Mouse (Mus musculus) gastrocnemius, adult 2 months (tissue): Measurements from ENCODE around the gene March10. TPM values are rescaled to one million over a fixed set of nuclear protein-coding genes. Genes with fewer than 3 reads are reported as not detected.

Experiments used
- DNase-seq: peaks from one replicate; pipeline ENCODE4 v3.0.0; 2022
- H3K27ac ChIP-seq: fragments of 200-600 bp; 2 replicates; pipeline ENCODE4 v1.8.1; 2022; ENCODE audit warnings: mild to moderate bottlenecking
- H3K4me3 ChIP-seq: fragments of 200-600 bp; 2 replicates; pipeline ENCODE4 v1.8.1; 2022; ENCODE audit warnings: mild to moderate bottlenecking, moderate library complexity
- CTCF ChIP-seq: fragments of 200-600 bp; IDR thresholded peaks from 2 replicates; pipeline ENCODE4 v1.8.1; 2022; ENCODE audit warnings: antibody characterized with exemption, mild to moderate bottlenecking, moderate library complexity
- intact Hi-C: fragments of 180-260 bp; cut with DNase I; formaldehyde crosslinking; loops from one replicate; pipeline ENCODE4 v1.15.1; 2025
- total RNA-seq, 2 experiments: library from RNA; stranded (reverse); gene quantifications; 2 replicates each; pipeline ENCODE4 v1.2.3; 2021

The March10 gene
- total RNA-seq, 2 experiments from 2014 or later = not detected

DNA sequence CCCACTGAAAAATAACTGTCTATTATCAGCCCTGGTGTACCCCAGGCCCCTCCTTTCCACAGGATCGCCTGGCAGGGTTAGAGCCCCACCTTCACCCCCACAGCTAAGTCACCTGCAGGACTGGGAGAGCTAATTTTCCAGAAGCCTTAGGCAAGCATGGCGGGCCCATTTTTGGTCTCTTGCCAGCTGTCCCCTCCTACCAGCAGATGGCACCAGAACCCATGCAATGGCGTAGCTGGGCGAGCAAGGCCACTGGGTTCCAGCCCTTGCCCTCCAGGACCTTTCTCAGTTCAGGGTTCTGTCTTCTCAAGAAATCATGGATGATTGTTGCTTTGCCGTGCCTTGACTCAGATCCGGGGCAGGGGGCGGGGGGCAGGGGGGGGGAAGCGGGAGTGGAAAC, 124.1 kb downstream of the March10 start:
- intact Hi-C loops = loop anchor here (5.0 kb wide), 1 partner anchor 50 kb away; no protein-coding TSS in a partner anchor
- peak; percentile 64 for TF ChIP-seq CTCF
- DNase-seq = peak; percentile 75
- Histone ChIP-seq H3K27ac (no peak overlapping the region), H3K4me3 (no peak overlapping the region)

DNA sequence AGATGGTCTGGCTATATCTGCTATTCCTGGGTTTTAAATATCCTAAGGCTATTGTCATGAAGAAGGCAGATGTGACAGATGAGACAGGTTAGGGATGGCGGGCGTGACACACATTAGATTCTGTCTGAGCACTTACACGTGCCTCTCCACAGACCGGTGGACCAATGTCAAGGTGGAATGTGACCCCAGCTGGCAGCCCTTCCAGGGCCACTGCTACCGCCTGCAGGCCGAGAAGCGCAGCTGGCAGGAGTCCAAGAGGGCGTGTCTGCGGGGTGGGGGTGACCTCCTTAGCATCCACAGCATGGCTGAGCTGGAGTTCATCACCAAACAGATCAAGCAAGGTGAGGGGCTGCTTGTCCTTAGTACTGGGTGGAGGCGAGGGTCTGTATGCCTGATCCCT, 124.8 kb downstream of the March10 start:
- TF ChIP-seq CTCF = peak; percentile 37; the same call in 1 of the 2 replicates
- peak; percentile 92 for DNase-seq
- no peak overlapping the region for H3K4me3 ChIP-seq
- intact Hi-C loops = loop anchor here (5.0 kb wide), 1 partner anchor 49 kb away; no protein-coding TSS in a partner anchor
- H3K27ac ChIP-seq = no peak overlapping the region

GRCm38 (mm10) chr11:105331129-105331528, 125.4 kb downstream of the March10 start:
- TF ChIP-seq CTCF = no peak
- H3K27ac ChIP-seq = no peak overlapping the region
- intact Hi-C loops = loop anchor here (5.0 kb wide), 1 partner anchor 49 kb away; no protein-coding TSS in a partner anchor
- DNase-seq = no peak
- no peak overlapping the region for H3K4me3 ChIP-seq

DNA sequence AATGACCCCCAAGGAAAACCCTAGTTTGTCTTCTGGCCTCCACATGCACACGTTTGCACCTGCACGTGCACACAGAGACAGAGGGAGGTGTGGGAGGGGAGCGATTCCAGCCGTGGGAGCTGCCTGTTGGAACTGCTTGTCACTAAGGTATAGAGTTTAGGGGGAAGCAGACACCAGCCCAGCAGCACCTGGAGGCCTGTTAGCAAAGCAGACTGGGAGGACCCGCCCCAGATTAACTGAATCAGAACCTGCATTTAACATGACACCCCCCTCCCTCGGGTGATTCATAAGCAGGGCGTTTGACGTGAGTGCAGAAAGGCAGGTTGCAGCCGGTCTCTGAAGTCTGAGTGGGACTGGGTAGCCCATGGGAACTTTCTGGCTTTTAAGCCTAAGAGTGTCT, 126.6 kb downstream of the March10 start:
- no peak overlapping the region for H3K27ac ChIP-seq
- DNase-seq = no peak
- TF ChIP-seq CTCF = no peak
- no peak overlapping the region for H3K4me3 ChIP-seq
- intact Hi-C loops = loop anchor here (5.0 kb wide), 1 partner anchor 48 kb away; no protein-coding TSS in a partner anchor

DNA sequence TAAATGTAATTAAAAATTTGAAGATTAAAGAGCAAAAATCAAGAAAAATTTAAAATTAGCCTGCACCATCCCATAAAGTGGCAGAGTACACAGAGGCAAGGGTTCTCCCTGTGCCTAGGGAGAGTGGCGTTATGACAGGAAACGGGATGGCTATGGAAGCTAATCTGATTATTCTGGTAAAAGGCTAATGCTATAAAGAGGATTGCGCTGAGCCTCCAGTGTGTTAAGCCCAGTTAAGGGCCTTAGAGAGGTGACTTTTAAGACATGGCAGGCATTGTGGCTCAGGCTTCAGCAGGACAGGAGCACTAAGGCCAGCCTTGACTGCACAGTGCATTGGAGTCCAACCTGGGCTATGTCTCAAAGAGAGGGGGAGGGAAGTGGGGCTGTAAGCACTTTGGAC, 129.4 kb downstream of the March10 start:
- no peak overlapping the region for H3K27ac ChIP-seq
- intact Hi-C loops = no loop called here
- DNase-seq = no peak
- H3K4me3 ChIP-seq = no peak overlapping the region
- no peak for TF ChIP-seq CTCF

- H3K4me3 ChIP-seq = no peak overlapping the region
- TF ChIP-seq CTCF = no peak
- no peak for DNase-seq
- intact Hi-C loops = no loop called here
- no peak overlapping the region for H3K27ac ChIP-seq
These were observed 133.0 kb downstream of the March10 start for GRCm38 (mm10) chr11:105323530-105323929.

DNA sequence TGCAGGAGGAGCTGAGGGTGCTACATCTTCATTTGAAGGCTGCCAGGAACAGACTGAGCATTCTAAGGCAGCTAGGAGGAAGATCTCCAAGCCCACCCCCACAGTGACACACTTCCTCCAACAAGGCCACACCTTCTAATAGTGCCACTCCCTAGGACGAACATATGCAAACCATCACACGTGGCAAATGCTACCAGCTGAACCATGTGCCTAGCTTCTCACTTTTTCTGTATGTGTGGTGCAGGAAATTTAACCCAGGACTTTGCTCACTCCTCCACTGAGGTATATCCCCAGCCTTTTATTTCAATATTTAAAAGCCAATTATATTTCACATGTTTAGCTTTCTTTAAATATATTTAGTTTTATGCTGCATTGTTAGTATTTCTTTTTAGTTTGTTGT, 135.4 kb downstream of the March10 start:
- H3K4me3 ChIP-seq = no peak overlapping the region
- no peak overlapping the region for H3K27ac ChIP-seq
- intact Hi-C loops = no loop called here
- no peak for DNase-seq
- TF ChIP-seq CTCF = no peak

- no peak for TF ChIP-seq CTCF
- intact Hi-C loops = no loop called here
- DNase-seq = no peak
These were observed 138.8 kb downstream of the March10 start for GRCm38 (mm10) chr11:105317769-105318168.

DNA sequence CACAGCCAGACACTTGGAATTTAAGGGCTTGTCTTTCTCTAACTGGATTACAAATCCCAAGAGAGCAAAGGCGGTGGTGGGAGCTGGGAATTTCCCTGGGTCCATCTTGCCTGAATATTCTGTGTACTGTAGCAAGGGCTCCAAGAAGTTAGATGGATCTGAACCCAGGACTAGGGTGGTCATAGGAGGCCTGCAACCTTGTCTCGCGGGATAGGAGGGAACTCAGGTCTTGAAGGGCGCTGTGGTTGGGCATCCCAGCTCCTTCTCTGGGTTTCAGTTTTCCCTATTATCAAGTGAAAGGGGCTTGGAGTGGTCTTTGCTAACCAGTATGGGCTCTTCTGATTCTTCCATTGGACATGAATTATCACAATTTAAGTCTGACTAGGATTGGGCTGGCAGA, 140.4 kb downstream of the March10 start:
- H3K27ac ChIP-seq = peak overlapping the region; percentile 58
- intact Hi-C loops = no loop called here
- no peak overlapping the region for H3K4me3 ChIP-seq
- DNase-seq = no peak
- TF ChIP-seq CTCF = no peak

More at GRCm38 (mm10) chr11:105317769-105318168, 138.8 kb downstream of the March10 start:
- Histone ChIP-seq H3K4me3 (no peak overlapping the region), H3K27ac (no peak overlapping the region)

DNA sequence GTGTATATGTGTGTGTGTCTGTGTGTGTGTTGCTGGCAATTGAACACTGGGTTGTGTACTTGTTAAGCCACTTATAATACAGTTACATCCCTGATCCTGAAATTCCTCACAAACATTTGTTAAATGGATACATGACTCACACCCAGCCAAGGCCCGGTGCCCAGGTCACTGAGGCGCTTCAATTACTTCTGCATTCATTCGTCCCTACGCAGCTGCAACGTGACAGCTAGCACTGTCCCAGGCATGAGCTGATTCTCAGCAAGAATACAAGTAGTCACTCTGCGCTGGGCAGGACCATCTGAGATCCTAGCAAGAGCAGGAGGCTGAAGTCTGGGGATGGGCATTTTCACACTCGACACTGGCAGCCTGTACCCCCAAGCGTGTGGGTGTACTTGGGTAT, 141.2 kb downstream of the March10 start:
- Histone ChIP-seq H3K4me3 (no peak overlapping the region), H3K27ac (peak overlapping the region; percentile 58)
- no peak for TF ChIP-seq CTCF
- DNase-seq = peak; percentile 56
- intact Hi-C loops = no loop called here

- no peak for TF ChIP-seq CTCF
- intact Hi-C loops = no loop called here
- DNase-seq = no peak
- Histone ChIP-seq H3K27ac (peak overlapping the region; percentile 82), H3K4me3 (no peak overlapping the region; the same call in 1 of the 2 replicates)
These were observed 142.9 kb downstream of the March10 start for GRCm38 (mm10) chr11:105313633-105314014.

DNA sequence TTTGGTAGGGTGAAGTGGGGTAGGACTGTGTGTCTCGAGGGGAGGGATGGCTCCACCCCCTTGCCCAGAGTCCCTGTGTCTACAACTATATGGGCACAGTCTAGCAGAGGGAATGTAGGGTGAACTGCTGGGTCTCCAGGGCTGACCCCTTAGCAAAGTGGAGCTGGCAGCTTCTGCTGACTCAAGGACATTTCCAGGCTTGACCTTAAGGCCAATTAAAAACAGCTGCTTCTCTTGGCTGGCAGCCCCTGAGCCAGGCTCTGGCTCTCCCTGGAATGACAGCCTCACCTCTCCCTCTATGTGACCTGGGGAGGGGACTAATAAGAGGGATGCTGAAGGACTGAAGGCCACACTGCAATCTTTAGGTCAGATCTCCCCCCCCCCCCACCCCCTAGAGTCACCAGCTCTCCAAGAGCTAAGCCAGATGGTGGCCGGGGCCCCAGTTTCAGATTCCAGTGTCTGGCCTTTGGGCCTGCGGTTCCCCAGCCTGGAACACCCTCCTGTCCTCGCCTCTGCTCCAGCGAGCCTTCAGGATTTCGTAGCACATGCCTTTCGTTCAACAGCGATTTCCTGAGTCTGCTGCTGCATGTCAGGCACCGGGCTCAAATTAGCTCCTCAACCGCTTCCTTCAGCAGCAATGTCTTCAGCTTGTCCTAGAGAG, 143.4 kb downstream of the March10 start:
- TF ChIP-seq CTCF = no peak
- Histone ChIP-seq H3K27ac (peak overlapping the region; percentile 82), H3K4me3 (peak overlapping the region; percentile 5; the same call in 1 of the 2 replicates)
- DNase-seq = peak; percentile 84
- intact Hi-C loops = no loop called here

- no peak for TF ChIP-seq CTCF
- peak; percentile 61 for DNase-seq
- peak overlapping the region; percentile 82 for H3K27ac ChIP-seq
- intact Hi-C loops = no loop called here
- H3K4me3 ChIP-seq = 0 out of 2 replicates have a peak overlapping the region, but pooled peaks have one; percentile 5
These were observed 144.1 kb downstream of the March10 start for GRCm38 (mm10) chr11:105312311-105312942.
